Mouse (Mus musculus) neutrophil, adult 83 days (primary cell): ENCODE measurements around the gene Cryga. TPM values are rescaled to one million over a fixed set of nuclear protein-coding genes. Genes with fewer than 3 reads are reported as not detected.

Experiments
- total RNA-seq, 2 experiments: library from RNA; stranded (reverse); gene quantifications; one replicate each; pipeline ENCODE4 v1.2.4; 2023

The Cryga gene
- total RNA-seq, result not detected

DNA sequence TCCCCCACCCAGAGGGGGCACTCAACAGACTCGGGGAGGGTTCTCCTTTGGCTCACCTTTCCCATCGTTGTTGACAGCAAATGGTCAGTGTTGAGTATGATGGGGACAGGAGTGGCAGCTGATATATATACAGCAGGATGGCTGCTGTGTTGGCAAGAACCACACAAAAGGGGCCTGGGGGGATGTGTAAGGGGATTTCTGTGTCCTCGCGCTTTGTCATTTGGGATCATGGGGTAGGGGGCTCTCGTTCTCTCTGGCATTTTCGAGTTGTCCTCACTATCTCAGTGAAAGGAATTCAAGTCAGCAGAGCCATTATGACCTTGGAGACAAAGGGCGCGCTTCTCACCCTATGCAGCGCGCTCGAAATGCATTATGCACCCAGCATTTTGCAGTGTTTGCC lies at the start of gene Cryga:
Cryga (minus strand) TSS at position 101 of the 400 bp plus-strand sequence.

GRCm38 (mm10) chr1:65122574-65123372 lies 19.6 kb upstream of the Cryga start, which contains the start of gene D630023F18Rik:
Gene D630023F18Rik, minus strand, starts transcription at chr1:65123214.

DNA sequence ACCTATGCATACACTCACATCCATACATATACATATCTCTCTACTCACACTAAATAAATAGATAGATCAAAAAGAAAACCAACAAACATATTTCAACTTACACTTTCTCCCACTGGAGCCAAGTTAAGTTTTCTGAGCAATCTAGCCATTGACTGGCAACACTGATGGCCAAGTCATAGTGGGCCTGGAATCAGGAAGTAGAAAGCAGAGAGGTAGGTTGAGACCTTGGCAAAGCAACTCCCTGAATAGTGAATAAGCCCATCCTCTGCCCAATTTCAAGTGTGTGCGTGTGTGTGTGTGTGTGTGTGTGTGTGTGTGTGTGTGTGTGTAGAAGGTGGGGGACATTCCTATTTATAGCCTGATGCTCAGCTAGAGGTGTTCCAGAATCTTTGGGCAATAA lies 16.3 kb upstream of the Cryga start, which contains the start of gene Gm28845:
Gm28845 (minus strand) TSS at position 121 of the 400 bp plus-strand sequence.

DNA sequence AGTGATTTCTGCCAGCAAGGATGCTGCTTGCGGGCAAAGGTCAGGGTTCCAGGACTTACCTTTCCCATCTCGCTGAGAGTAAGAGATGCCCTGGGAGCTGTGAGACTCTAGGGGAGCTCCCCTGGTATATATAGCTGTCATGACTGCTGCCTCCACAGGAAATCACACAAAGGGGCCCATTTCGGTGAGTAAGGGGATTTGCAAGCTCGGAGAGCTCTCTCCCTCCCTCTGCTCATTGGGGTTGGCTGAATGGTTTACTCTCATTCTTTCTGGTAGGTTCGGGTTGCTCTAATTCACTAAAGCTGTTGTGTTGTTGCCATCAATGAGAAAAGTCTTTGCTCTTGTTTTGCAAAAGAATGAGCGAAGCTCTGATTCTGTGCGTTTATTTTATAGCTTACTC lies 21.0 kb downstream of the Cryga start, which contains the start of gene Crygb:
Crygb (minus strand) TSS at position 101 of the 400 bp plus-strand sequence.

GRCm38 (mm10) chr1:65073589-65073988 lies 29.6 kb downstream of the Cryga start, which contains the start of gene Crygc:
Gene Crygc, minus strand, starts transcription at chr1:65073689.

DNA sequence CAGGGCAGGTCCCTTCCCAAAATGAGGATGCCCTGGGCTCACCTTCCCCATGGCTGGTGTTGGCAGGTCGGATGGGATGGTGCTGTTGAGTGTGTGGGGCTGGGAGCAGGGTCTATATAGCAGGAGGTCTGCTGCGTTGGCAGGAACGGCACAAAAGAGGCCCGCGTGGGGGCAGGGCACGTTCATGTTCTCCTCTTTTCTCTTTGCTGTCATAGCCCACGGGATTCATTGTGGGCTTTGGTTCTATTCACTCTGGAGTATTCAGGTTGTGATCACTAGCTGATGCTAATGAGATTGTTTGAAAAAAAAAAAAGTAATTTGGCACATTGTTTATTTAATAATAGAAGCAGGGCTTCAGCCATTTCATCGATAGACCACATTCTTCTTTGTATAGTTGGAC lies 39.8 kb downstream of the Cryga start, which contains the start of gene Crygd:
Crygd (minus strand) TSS at position 101 of the 400 bp plus-strand sequence.

DNA sequence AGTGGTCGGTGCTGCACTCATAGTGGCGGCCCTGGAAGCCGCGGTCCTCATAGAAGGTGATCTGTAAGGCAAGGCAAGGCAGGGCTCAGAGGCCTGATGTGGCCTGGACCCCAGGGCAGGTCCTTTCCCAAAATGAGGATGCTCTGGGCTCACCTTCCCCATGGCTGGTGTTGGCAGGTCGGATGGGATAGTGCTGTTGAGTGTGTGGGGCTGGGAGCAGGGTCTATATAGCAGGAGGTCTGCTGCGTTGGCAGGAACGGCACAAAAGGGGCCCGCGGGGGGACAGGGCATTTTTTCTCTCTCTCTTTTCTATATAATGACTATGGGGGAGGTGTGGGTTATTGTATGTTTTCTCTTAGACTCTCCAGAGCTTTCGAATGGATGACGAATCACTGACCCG lies 52.2 kb downstream of the Cryga start, which contains the start of gene Cryge:
Cryge (minus strand) TSS at position 198 of the 400 bp plus-strand sequence.

Other genes starting within 250 kb of the Cryga start
- 10 to 100 TPM; 47.6 to 61.1 TPM for gene Plekhm3, start 146.5 kb downstream of the Cryga start, total RNA-seq
- not detected for gene Akr1cl, start 70.6 kb downstream of the Cryga start, total RNA-seq
- not detected for gene Cryge, start 52.2 kb downstream of the Cryga start, total RNA-seq
- gene Crygd, start 39.9 kb downstream of the Cryga start, total RNA-seq, result not detected
- gene Crygc, start 29.7 kb downstream of the Cryga start, total RNA-seq, result not detected
- gene Crygb, start 21.1 kb downstream of the Cryga start, total RNA-seq, result not detected
- not detected for gene Gm28845, start 16.2 kb upstream of the Cryga start, total RNA-seq
- gene D630023F18Rik, start 19.8 kb upstream of the Cryga start, total RNA-seq, result 1 to 10 TPM in 1 of 2 experiments, under 1 TPM in 1; 0.96 to 1.1 TPM
- 10 to 100 TPM; 85.6 to 89.4 TPM for gene Idh1, start 83.1 kb upstream of the Cryga start, total RNA-seq
- gene Pikfyve, start 83.3 kb upstream of the Cryga start, total RNA-seq, result 10 to 100 TPM; 32.2 to 36.3 TPM
- not detected for gene Pth2r, start 178.7 kb upstream of the Cryga start, total RNA-seq